Mouse (Mus musculus) hindbrain, embryonic 13.5 days (tissue): ENCODE results near the gene Adgrd1. TPM values are rescaled to one million over a fixed set of nuclear protein-coding genes. Genes with fewer than 3 reads are reported as not detected.

Source experiments
- ATAC-seq: fragments of 200-750 bp; cut with Nextera tagmentation; 2 replicates; pipeline ENCODE4 v1.8.0; 2017; ENCODE audit warnings: moderate TSS enrichment; ENCODE audit not compliant: low FRiP score
- H3K27ac ChIP-seq: fragments of 300-500 bp; sonication (generic); 2 replicates; pipeline ENCODE4 v1.5.1; 2015; ENCODE audit warnings: inconsistent platforms, mild to moderate bottlenecking, moderate library complexity
- H3K27me3 ChIP-seq: fragments of 300-500 bp; sonication (generic); 2 replicates; pipeline ENCODE4 v1.6.1; 2015; ENCODE audit warnings: mild to moderate bottlenecking, inconsistent platforms
- H3K36me3 ChIP-seq: fragments of 300-500 bp; sonication (generic); 2 replicates; pipeline ENCODE4 v1.6.1; 2015; ENCODE audit warnings: mild to moderate bottlenecking, inconsistent platforms
- H3K4me1 ChIP-seq: fragments of 300-500 bp; sonication (generic); replicated peaks from 2 replicates; pipeline ENCODE4 v1.6.1; 2015; ENCODE audit warnings: inconsistent platforms
- H3K4me2 ChIP-seq: fragments of 300-500 bp; sonication (generic); 2 replicates; pipeline ENCODE4 v1.6.1; 2015; ENCODE audit warnings: inconsistent platforms, mild to moderate bottlenecking, moderate library complexity
- H3K4me3 ChIP-seq: fragments of 300-500 bp; sonication (generic); 2 replicates; pipeline ENCODE4 v1.5.1; 2015; ENCODE audit warnings: mild to moderate bottlenecking, inconsistent platforms
- H3K9ac ChIP-seq: fragments of 300-500 bp; sonication (generic); 2 replicates; pipeline ENCODE4 v1.6.1; 2015; ENCODE audit warnings: mild to moderate bottlenecking, inconsistent platforms
- H3K9me3 ChIP-seq: fragments of 300-500 bp; sonication (generic); 2 replicates; pipeline ENCODE4 v1.6.1; 2016; ENCODE audit warnings: inconsistent platforms
- WGBS: fragments of 180-500 bp; shearing (Covaris S2); methylation state at CpG from one replicate; pipeline ENCODE4 v1.1.7; 2015; 5-methylcytosine and 5-hydroxymethylcytosine counted together
- polyA plus RNA-seq: library from polyadenylated mRNA; unstranded; fragments of >200 nt; fragmentation: Nextera tagmentation; extraction: Ambion mirVana; gene quantifications from 2 replicates; pipeline ENCODE4 v1.2.1, GENCODE M21; 2015

Adgrd1 gene
- 0.13 and 0.14 TPM in 2 replicates for polyA plus RNA-seq

GRCm38 (mm10) chr5:129096511-129096910 lies at the start of gene Adgrd1:
TSS of gene Adgrd1 (plus strand) at chr5:129096750.
- no peak within 1 kb of the TSS for H3K4me3 ChIP-seq
- H3K27me3 ChIP-seq, result no peaks in the 10 kb centered on the region
- H3K9ac ChIP-seq, result no peak within 1 kb of the TSS
- no peak for ATAC-seq
- no peaks in the 10 kb centered on the region for H3K9me3 ChIP-seq
- 55% methylated on average over 6 of the region's 6 CpGs for WGBS
- H3K4me1 ChIP-seq, result peaks cover 10% of the 10 kb centered on the region; the same call in 1 of the 2 replicates
- H3K4me2 ChIP-seq, result no peak within 1 kb of the TSS
- no peaks in the 10 kb centered on the region for H3K36me3 ChIP-seq
- H3K27ac ChIP-seq, result no peak within 1 kb of the TSS

GRCm38 (mm10) chr5:129049372-129049771 lies 47.2 kb upstream of the Adgrd1 start:
- no peaks in the 10 kb centered on the region for H3K9me3 ChIP-seq
- ATAC-seq, result no peak
- no peak overlapping the region for H3K4me2 ChIP-seq
- no peaks in the 10 kb centered on the region for H3K36me3 ChIP-seq
- H3K27ac ChIP-seq, result no peak overlapping the region
- no peaks in the 10 kb centered on the region for H3K27me3 ChIP-seq
- no peak overlapping the region for H3K4me3 ChIP-seq
- H3K4me1 ChIP-seq, result peaks cover 40% of the 10 kb centered on the region
- WGBS, result 53% methylated on average over 9 of the region's 9 CpGs
- no peak overlapping the region for H3K9ac ChIP-seq

- Histone ChIP-seq H3K27ac (no peak overlapping the region), H3K4me1 (peaks cover 21% of the 10 kb centered on the region), H3K9ac (no peak overlapping the region), H3K36me3 (no peaks in the 10 kb centered on the region), H3K4me2 (no peak overlapping the region), H3K27me3 (no peaks in the 10 kb centered on the region), H3K9me3 (no peaks in the 10 kb centered on the region), H3K4me3 (no peak overlapping the region)
- no peak for ATAC-seq
- WGBS, result 90% methylated on average over 3 of the region's 3 CpGs
Measured at GRCm38 (mm10) chr5:129051910-129052309, 44.6 kb upstream of the Adgrd1 start.

DNA sequence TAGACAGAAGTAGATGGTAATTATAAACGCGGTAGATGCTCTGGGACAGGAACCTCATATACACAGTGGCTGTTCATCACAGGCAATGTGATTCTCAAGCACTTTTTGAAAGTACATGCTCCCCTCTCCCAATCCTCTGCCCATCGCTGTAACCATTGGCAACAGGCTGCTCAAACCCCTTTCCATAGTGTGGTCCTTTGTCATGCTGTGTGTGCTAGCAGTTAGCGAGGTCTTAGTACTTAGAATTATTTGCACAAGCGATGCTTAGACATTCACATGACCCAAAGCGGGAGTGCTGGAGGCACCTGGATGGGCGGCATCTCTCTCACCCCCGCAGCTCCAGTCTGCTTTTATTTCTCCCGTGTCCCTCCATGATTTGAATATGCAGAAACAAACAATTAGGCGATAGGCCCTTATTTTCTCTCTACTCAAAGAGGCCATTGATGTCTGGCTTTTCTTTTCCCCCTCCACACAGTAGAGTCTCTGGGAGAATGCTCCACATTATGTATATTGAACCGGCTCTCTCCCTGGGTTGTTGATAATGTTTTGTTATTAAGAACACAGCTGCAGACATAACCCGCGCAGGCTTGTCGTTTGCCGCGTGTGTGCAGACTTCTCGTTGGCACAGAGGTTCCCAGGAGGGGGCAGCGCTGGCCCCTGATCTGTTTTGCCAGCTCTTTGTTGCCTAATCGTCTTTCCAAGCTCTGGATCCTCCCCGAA lies 43.8 kb upstream of the Adgrd1 start:
- no peaks in the 10 kb centered on the region for H3K9me3 ChIP-seq
- peak; percentile 76 for ATAC-seq
- H3K27ac ChIP-seq, result peak overlapping the region; percentile 84
- H3K4me2 ChIP-seq, result peak overlapping the region; percentile 35
- no peaks in the 10 kb centered on the region for H3K36me3 ChIP-seq
- 16% methylated on average over 20 of the region's 20 CpGs for WGBS
- no peaks in the 10 kb centered on the region for H3K27me3 ChIP-seq
- H3K4me1 ChIP-seq, result peaks cover 18% of the 10 kb centered on the region
- H3K9ac ChIP-seq, result 0 out of 2 replicates have a peak overlapping the region, but pooled peaks have one; percentile 19
- no peak overlapping the region for H3K4me3 ChIP-seq

- Histone ChIP-seq H3K36me3 (no peaks in the 10 kb centered on the region), H3K9ac (no peak overlapping the region), H3K4me1 (peaks cover 10% of the 10 kb centered on the region), H3K4me2 (no peak overlapping the region), H3K27me3 (no peaks in the 10 kb centered on the region), H3K4me3 (no peak overlapping the region), H3K27ac (no peak overlapping the region), H3K9me3 (no peaks in the 10 kb centered on the region)
- WGBS, result 91% methylated on average over 9 of the region's 9 CpGs
- no peak for ATAC-seq
Measured at GRCm38 (mm10) chr5:129054675-129055284, 41.8 kb upstream of the Adgrd1 start.

DNA sequence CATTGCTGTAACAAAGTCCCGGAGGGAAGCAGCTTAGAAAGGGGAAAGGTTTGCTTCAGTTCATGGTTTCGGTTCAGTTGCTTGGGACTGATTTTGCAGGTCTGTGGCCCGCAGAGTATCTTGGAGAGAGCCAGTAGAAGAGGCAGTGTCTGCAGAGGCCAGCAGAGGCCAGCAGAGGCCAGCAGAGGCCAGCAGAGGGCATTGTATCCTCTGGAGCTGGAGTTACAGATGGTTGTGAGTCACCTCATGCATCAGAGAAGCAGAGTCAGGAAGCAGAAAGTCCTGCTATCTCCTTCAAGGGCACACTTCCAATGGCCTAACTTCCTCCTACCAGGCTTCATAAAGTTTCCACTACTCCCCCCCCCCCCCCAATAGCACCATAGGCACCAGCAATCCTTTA lies 37.4 kb upstream of the Adgrd1 start:
- Histone ChIP-seq H3K27me3 (peaks cover 12% of the 10 kb centered on the region), H3K27ac (no peak overlapping the region), H3K36me3 (no peaks in the 10 kb centered on the region), H3K4me3 (no peak overlapping the region), H3K4me2 (no peak overlapping the region), H3K9me3 (no peaks in the 10 kb centered on the region), H3K4me1 (peaks cover 13% of the 10 kb centered on the region), H3K9ac (no peak overlapping the region)
- no peak for ATAC-seq
- WGBS, result 91% methylated on average over 3 of the region's 3 CpGs

DNA sequence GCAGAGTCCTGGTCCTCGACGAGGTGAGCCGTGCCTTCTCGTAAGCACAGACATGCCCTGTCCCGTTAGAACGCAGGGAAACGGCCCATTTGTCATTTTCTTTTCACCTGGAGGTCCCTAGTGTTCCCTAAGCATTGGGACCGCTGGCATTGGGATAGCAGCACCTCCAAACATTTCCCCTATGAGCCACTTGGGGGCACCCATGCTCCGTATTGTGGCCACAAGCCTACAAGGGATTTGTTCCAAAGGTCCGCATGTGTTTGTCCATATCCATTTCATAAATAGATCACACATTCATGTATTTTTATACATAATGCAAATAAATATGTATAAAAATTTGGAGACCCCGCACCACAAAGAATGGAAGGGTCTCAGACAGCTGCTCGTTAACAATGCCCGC lies 35.0 kb upstream of the Adgrd1 start:
- 0 out of 2 replicates have a peak overlapping the region, but pooled peaks have one; percentile 16 for H3K9ac ChIP-seq
- H3K4me2 ChIP-seq, result no peak overlapping the region
- ATAC-seq, result 0 out of 2 replicates have a peak, but pooled peaks have one; percentile 28
- peaks cover 13% of the 10 kb centered on the region for H3K4me1 ChIP-seq
- no peak overlapping the region for H3K27ac ChIP-seq
- 21% methylated on average over 13 of the region's 13 CpGs for WGBS
- no peak overlapping the region for H3K4me3 ChIP-seq
- no peaks in the 10 kb centered on the region for H3K9me3 ChIP-seq
- H3K27me3 ChIP-seq, result peaks cover 12% of the 10 kb centered on the region
- H3K36me3 ChIP-seq, result no peaks in the 10 kb centered on the region

GRCm38 (mm10) chr5:129063037-129063791 lies 33.3 kb upstream of the Adgrd1 start:
- H3K9ac ChIP-seq, result 0 out of 2 replicates have a peak overlapping the region, but pooled peaks have one; percentile 40
- ATAC-seq, result peak; percentile 43; the same call in 1 of the 2 replicates
- 13% methylated on average over 21 of the region's 21 CpGs for WGBS
- peak overlapping the region; percentile 49 for H3K4me2 ChIP-seq
- peaks cover 13% of the 10 kb centered on the region for H3K4me1 ChIP-seq
- no peaks in the 10 kb centered on the region for H3K9me3 ChIP-seq
- peak overlapping the region; percentile 23 for H3K4me3 ChIP-seq
- no peak overlapping the region for H3K27ac ChIP-seq
- H3K27me3 ChIP-seq, result peaks cover 12% of the 10 kb centered on the region
- H3K36me3 ChIP-seq, result no peaks in the 10 kb centered on the region

DNA sequence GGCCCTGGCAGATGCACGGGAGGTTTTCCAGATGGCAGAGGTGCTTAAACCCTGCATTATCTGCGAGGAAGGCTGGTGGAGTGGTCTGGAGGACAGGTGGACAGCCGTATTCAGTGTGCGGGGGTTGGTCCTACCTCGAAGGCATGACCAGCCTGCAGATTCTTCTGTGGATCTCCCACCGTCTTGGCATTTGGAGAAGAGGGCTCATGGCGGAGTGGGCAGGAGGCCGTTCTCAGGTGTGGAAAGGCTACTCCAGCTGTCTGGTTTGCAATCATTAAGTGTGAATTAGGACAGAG lies 32.8 kb upstream of the Adgrd1 start:
- peaks cover 12% of the 10 kb centered on the region for H3K27me3 ChIP-seq
- H3K36me3 ChIP-seq, result no peaks in the 10 kb centered on the region
- H3K27ac ChIP-seq, result no peak overlapping the region
- H3K4me1 ChIP-seq, result peaks cover 13% of the 10 kb centered on the region
- ATAC-seq, result no peak; the same call in 1 of the 2 replicates
- H3K4me2 ChIP-seq, result peak overlapping the region; percentile 49
- H3K9ac ChIP-seq, result 0 out of 2 replicates have a peak overlapping the region, but pooled peaks have one; percentile 40
- 60% methylated on average over 8 of the region's 8 CpGs for WGBS
- no peaks in the 10 kb centered on the region for H3K9me3 ChIP-seq
- H3K4me3 ChIP-seq, result peak overlapping the region; percentile 23

DNA sequence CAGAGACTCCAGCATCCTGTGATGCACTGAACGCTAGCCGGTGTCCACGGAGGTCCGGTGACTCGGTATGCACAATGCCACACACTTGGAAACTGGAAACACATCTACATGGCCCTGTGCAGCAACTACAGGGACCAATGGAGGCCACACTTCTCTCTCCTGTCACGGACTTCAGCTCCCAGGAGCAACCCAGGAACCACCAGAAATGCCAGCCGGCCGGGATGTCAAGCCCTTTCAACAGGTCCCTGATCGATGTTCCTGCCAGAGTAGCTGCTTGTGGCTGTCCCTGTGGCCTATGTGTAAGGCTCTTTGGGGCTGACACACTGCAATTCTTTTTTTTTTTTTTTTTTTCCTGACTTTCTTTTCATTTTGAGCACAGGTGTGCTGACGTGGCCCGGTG lies 32.4 kb upstream of the Adgrd1 start:
- Histone ChIP-seq H3K4me2 (no peak overlapping the region), H3K4me1 (peaks cover 13% of the 10 kb centered on the region), H3K27me3 (peaks cover 12% of the 10 kb centered on the region), H3K9ac (no peak overlapping the region), H3K36me3 (no peaks in the 10 kb centered on the region), H3K27ac (no peak overlapping the region), H3K4me3 (no peak overlapping the region), H3K9me3 (no peaks in the 10 kb centered on the region)
- no peak for ATAC-seq
- 59% methylated on average over 11 of the region's 11 CpGs for WGBS

- 81% methylated on average over 12 of the region's 12 CpGs for WGBS
- Histone ChIP-seq H3K4me3 (no peak overlapping the region), H3K27me3 (peaks cover 12% of the 10 kb centered on the region), H3K27ac (no peak overlapping the region), H3K4me1 (peaks cover 13% of the 10 kb centered on the region), H3K9me3 (no peaks in the 10 kb centered on the region), H3K4me2 (no peak overlapping the region), H3K36me3 (no peaks in the 10 kb centered on the region), H3K9ac (no peak overlapping the region)
- no peak for ATAC-seq
Measured at GRCm38 (mm10) chr5:129065301-129065700, 31.2 kb upstream of the Adgrd1 start.

- H3K4me1 ChIP-seq, result peaks cover 16% of the 10 kb centered on the region
- H3K9me3 ChIP-seq, result no peaks in the 10 kb centered on the region
- H3K36me3 ChIP-seq, result no peaks in the 10 kb centered on the region
- no peak overlapping the region for H3K27ac ChIP-seq
- H3K9ac ChIP-seq, result no peak overlapping the region
- no peak for ATAC-seq
- H3K4me3 ChIP-seq, result no peak overlapping the region
- WGBS, result 86% methylated on average over 9 of the region's 9 CpGs
- no peak overlapping the region for H3K4me2 ChIP-seq
- peaks cover 12% of the 10 kb centered on the region for H3K27me3 ChIP-seq
Measured at GRCm38 (mm10) chr5:129065946-129066345, 30.6 kb upstream of the Adgrd1 start.
